8 mouse cellular contexts compared by ENCODE assay signal in the genomic region with DNA sequence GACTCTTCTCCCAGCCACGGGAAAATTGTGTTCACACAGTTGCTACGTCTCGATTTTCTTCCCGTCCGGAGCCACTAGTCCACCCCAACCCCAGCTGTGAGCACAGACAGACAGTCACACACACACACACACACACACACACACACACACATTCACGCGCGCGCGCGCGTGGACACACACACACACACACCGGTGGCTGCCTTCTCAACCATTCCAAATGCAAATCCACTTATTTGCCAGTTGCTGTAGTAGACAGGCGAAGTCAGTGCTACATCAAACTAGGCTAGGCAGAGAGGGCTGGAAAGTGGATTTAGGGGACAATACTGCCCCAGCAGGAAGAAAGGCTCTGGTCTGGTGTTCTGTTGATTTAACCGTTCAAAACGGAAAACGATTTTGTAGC.
DNase-seq lines count a peak whose midpoint lies in the region; ATAC-seq and TF ChIP-seq lines count a peak whose summit lies in the region.

No protein-coding gene starts in this region.

- intact Hi-C loops in left cerebral cortex, postnatal 4 days (cut with DNase I), result loop anchor here (10.0 kb wide), 1 partner anchor 408 kb away; no protein-coding TSS in a partner anchor

- DNase-seq in kidney, adult 11 months, result no peak
- peak; percentile 66 for DNase-seq in brain, embryonic 14.5 days (ENCODE audit: low read depth)
- DNase-seq in left cerebral cortex, postnatal 4 days, result peak; percentile 42
- DNase-seq in retina, postnatal 1 day, result peak; percentile 60
- no peak for DNase-seq in gastrocnemius, postnatal 4 days (ENCODE audit: low spot score in 2 of 2)

- 0 out of 2 replicates have a peak, but pooled peaks have one; percentile 5 for ATAC-seq in kidney, embryonic 16.5 days (ENCODE audit: low FRiP score, low TSS enrichment)
- ATAC-seq in forebrain, embryonic 13.5 days, result peak; percentile 4
- ATAC-seq in erythroblast, adult 5-6 weeks (replicated peaks; ENCODE audit: low FRiP score, poor library complexity, severe bottlenecking), result no peak

- no peak overlapping the region for H3K27ac ChIP-seq in kidney, embryonic 16.5 days (ENCODE audit: low read length)
- H3K27ac ChIP-seq in forebrain, embryonic 13.5 days, result no peak overlapping the region

- H3K9ac ChIP-seq in kidney, embryonic 16.5 days (replicated peaks; ENCODE audit: low read length), result no peak overlapping the region
- H3K9ac ChIP-seq in forebrain, embryonic 13.5 days, result peak overlapping the region; percentile 78; the same call in 1 of the 2 replicates

- peak overlapping the region; percentile 100 for H3K4me2 ChIP-seq in kidney, embryonic 16.5 days (replicated peaks; ENCODE audit: low read depth, low read length)
- H3K4me2 ChIP-seq in forebrain, embryonic 13.5 days, result peak overlapping the region; percentile 100

- H3K9me3 ChIP-seq in kidney, embryonic 16.5 days (ENCODE audit: low read length), result no peaks in the 10 kb centered on the region
- H3K9me3 ChIP-seq in forebrain, embryonic 13.5 days (replicated peaks), result no peaks in the 10 kb centered on the region

- peaks cover 33% of the 10 kb centered on the region for H3K4me1 ChIP-seq in kidney, embryonic 16.5 days (ENCODE audit: insufficient read depth, low read length)
- H3K4me1 ChIP-seq in forebrain, embryonic 13.5 days, result peaks cover 36% of the 10 kb centered on the region

- 4% methylated on average over 17 of the region's 17 CpGs for WGBS in kidney, embryonic 16.5 days
- 2% methylated on average over 17 of the region's 17 CpGs for WGBS in forebrain, embryonic 13.5 days

- peak overlapping the region; percentile 79 for H3K4me3 ChIP-seq in kidney, embryonic 16.5 days (ENCODE audit: low read length)
- peak overlapping the region; percentile 67 for H3K4me3 ChIP-seq in forebrain, embryonic 13.5 days

- no peaks in the 10 kb centered on the region for H3K36me3 ChIP-seq in kidney, embryonic 16.5 days (ENCODE audit: insufficient read depth, low read length)
- H3K36me3 ChIP-seq in forebrain, embryonic 13.5 days (ENCODE audit: poor library complexity, severe bottlenecking), result no peaks in the 10 kb centered on the region

- no peak for TF ChIP-seq POLR2A in brain, embryonic 14.5 days (IDR thresholded peaks at IDR 0.05; ENCODE audit: borderline replicate concordance, extremely low read depth, insufficient read depth, insufficient read length, poor library complexity, severe bottlenecking)

- H3K27me3 ChIP-seq in kidney, embryonic 16.5 days (ENCODE audit: insufficient read depth, low read length), result peaks cover 36% of the 10 kb centered on the region
- peaks cover 50% of the 10 kb centered on the region for H3K27me3 ChIP-seq in forebrain, embryonic 13.5 days

- no peak for TF ChIP-seq CTCF in brain, embryonic 14.5 days (IDR thresholded peaks at IDR 0.05; ENCODE audit: borderline replicate concordance, extremely low read depth, insufficient read depth, insufficient read length)

Comparison
In these comparisons a context has a peak if more than half of its experiments do, and no peak if none do; other contexts are left out.
1. DNase-seq: peak in brain, embryonic 14.5 days (single experiment), left cerebral cortex, postnatal 4 days (single experiment) and retina, postnatal 1 day (single experiment); none in kidney, adult 11 months (single experiment) and gastrocnemius, postnatal 4 days (0 of 2).